Mouse (Mus musculus): ENCODE measurements around the gene Mrpl23.

The Mrpl23 gene

GRCm38 (mm10) chr7:142574155-142574660, 41.7 kb downstream of the Mrpl23 start:
- DNase-seq (ENCODE audit: low read depth, low spot score) = no peak

- no peak for DNase-seq (ENCODE audit: low read depth, low spot score)
These were observed 42.4 kb downstream of the Mrpl23 start for GRCm38 (mm10) chr7:142574826-142575351.

- no peak for DNase-seq (ENCODE audit: low read depth, low spot score)
These were observed 43.0 kb downstream of the Mrpl23 start for GRCm38 (mm10) chr7:142575491-142575890.

- DNase-seq (ENCODE audit: low read depth, low spot score) = no peak
These were observed 43.5 kb downstream of the Mrpl23 start for GRCm38 (mm10) chr7:142575971-142576370.

GRCm38 (mm10) chr7:142576472-142577326, 44.2 kb downstream of the Mrpl23 start:
- DNase-seq (ENCODE audit: low read depth, low spot score) = no peak

- DNase-seq (ENCODE audit: low read depth, low spot score) = no peak
These were observed 45.4 kb downstream of the Mrpl23 start for GRCm38 (mm10) chr7:142577806-142578423.

GRCm38 (mm10) chr7:142579069-142579468, 46.6 kb downstream of the Mrpl23 start:
- no peak for DNase-seq (ENCODE audit: low read depth, low spot score)

GRCm38 (mm10) chr7:142580121-142580879, 47.8 kb downstream of the Mrpl23 start:
- no peak for DNase-seq (ENCODE audit: low read depth, low spot score)

- no peak for DNase-seq (ENCODE audit: low read depth, low spot score)
These were observed 48.7 kb downstream of the Mrpl23 start for GRCm38 (mm10) chr7:142581186-142581585.

- DNase-seq (ENCODE audit: low read depth, low spot score) = no peak
These were observed 49.3 kb downstream of the Mrpl23 start for GRCm38 (mm10) chr7:142581656-142582228.

- DNase-seq (ENCODE audit: low read depth, low spot score) = no peak
These were observed 52.4 kb downstream of the Mrpl23 start for GRCm38 (mm10) chr7:142584882-142585281.

- no peak for DNase-seq (ENCODE audit: low read depth, low spot score)
These were observed 53.4 kb downstream of the Mrpl23 start for GRCm38 (mm10) chr7:142585890-142586289.

GRCm38 (mm10) chr7:142588282-142588941, 55.9 kb downstream of the Mrpl23 start:
- no peak for DNase-seq (ENCODE audit: low read depth, low spot score)

Measured in A20 (cell line).